Mouse (Mus musculus) heart, postnatal 0 days (tissue): Measurements from ENCODE around the gene Espn.

Experiments
- CTCF ChIP-seq: IDR thresholded peaks from 2 replicates; pipeline ENCODE4 v1.5.1; 2016; ENCODE audit warnings: antibody characterized with exemption, control low read depth, low read depth
- EP300 ChIP-seq: IDR thresholded peaks from 2 replicates; pipeline ENCODE4 v1.6.1; 2016; ENCODE audit warnings: antibody characterized with exemption, low read depth

DNA sequence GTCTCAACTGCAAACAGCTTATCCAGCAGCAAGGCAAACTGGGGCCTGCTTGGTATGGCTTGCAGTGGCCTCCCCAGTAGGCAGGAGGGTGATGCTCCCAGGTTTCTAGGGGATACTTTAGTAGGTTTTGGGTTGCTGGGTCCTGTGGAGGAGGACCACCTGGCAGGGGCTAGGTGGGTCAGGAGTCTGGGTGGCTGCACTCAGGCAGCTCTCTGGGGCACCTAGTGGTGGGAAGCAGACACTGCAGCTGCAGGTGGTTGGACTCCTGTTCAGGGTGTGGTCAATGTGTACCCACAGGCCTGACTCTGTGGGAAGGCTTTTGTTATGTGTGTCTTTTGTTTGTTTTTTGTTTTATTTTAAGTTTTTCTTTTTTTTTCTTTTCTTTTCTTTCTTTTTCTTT, 17.7 kb downstream of the Espn start:
- no peak for TF ChIP-seq EP300
- peak; percentile 49 for TF ChIP-seq CTCF
